Mouse (Mus musculus) forebrain, embryonic 15.5 days (tissue): ENCODE data around the gene Rbm39. TPM values are rescaled to one million over a fixed set of nuclear protein-coding genes. Genes with fewer than 3 reads are reported as not detected.
A peak's percentile ranks its signal among the peaks of the same experiment; 100 is the strongest.

Experiments
- ATAC-seq: fragments of 200-750 bp; cut with Nextera tagmentation; replicated peaks from 2 replicates; pipeline ENCODE4 v1.8.0; 2017; ENCODE audit warnings: mild to moderate bottlenecking, moderate TSS enrichment, moderate library complexity
- H3K27ac ChIP-seq: fragments of 300-500 bp; sonication (generic); replicated peaks from 2 replicates; pipeline ENCODE4 v1.5.1; 2015; ENCODE audit warnings: mild to moderate bottlenecking, inconsistent platforms
- H3K27me3 ChIP-seq: fragments of 300-500 bp; sonication (generic); 2 replicates; pipeline ENCODE4 v1.6.1; 2015; ENCODE audit warnings: inconsistent platforms
- H3K36me3 ChIP-seq: fragments of 300-500 bp; sonication (generic); 2 replicates; pipeline ENCODE4 v1.6.1; 2015; ENCODE audit warnings: mild to moderate bottlenecking, inconsistent platforms
- H3K4me1 ChIP-seq: fragments of 300-500 bp; sonication (generic); 2 replicates; pipeline ENCODE4 v1.6.1; 2015; ENCODE audit warnings: inconsistent platforms
- H3K4me2 ChIP-seq: fragments of 300-500 bp; sonication (generic); replicated peaks from 2 replicates; pipeline ENCODE4 v1.6.1; 2015; ENCODE audit warnings: mild to moderate bottlenecking, inconsistent platforms
- H3K4me3 ChIP-seq: fragments of 300-500 bp; sonication (generic); 2 replicates; pipeline ENCODE4 v1.5.1; 2015; ENCODE audit warnings: mild to moderate bottlenecking, inconsistent platforms
- H3K9ac ChIP-seq: fragments of 300-500 bp; sonication (generic); replicated peaks from 2 replicates; pipeline ENCODE4 v1.6.1; 2015; ENCODE audit warnings: mild to moderate bottlenecking, inconsistent platforms
- H3K9me3 ChIP-seq: fragments of 300-500 bp; sonication (generic); 2 replicates; pipeline ENCODE4 v1.6.1; 2016; ENCODE audit warnings: inconsistent platforms
- WGBS: fragments of 180-500 bp; shearing (Covaris S2); methylation state at CpG from one replicate; pipeline ENCODE4 v1.1.7; 2015; ENCODE audit warnings: mixed read lengths; 5-methylcytosine and 5-hydroxymethylcytosine counted together
- polyA plus RNA-seq: library from polyadenylated mRNA; unstranded; fragments of >200 nt; fragmentation: Nextera tagmentation; extraction: Ambion mirVana; gene quantifications from 2 replicates; pipeline ENCODE4 v1.2.1, GENCODE M21; 2015

Gene Rbm39
- polyA plus RNA-seq: 579 and 585 TPM in 2 replicates

- H3K4me2 ChIP-seq: peak within 1 kb of the TSS; percentile 80
- peak within 1 kb of the TSS; percentile 100 for H3K9ac ChIP-seq
- peaks cover 22% of the 10 kb centered on the region; the same call in 1 of the 2 replicates for H3K36me3 ChIP-seq
- under 1% methylated on average over 47 of the region's 47 CpGs for WGBS
- no peaks in the 10 kb centered on the region for H3K27me3 ChIP-seq
- H3K9me3 ChIP-seq: no peaks in the 10 kb centered on the region
- peak within 1 kb of the TSS; percentile 99 for H3K27ac ChIP-seq
- peak; percentile 97 for ATAC-seq
- H3K4me1 ChIP-seq: peaks cover 40% of the 10 kb centered on the region
- peak within 1 kb of the TSS; percentile 97 for H3K4me3 ChIP-seq
Measured at GRCm38 (mm10) chr2:156180094-156180821, at the start of gene Rbm39. Rbm39 (minus strand) TSS chr2:156180238.

GRCm38 (mm10) chr2:156229171-156229570 is 49.1 kb upstream of the Rbm39 start:
- Histone ChIP-seq H3K27ac (no peak overlapping the region), H3K36me3 (peaks cover 26% of the 10 kb centered on the region), H3K4me2 (no peak overlapping the region), H3K4me1 (peaks cover 4% of the 10 kb centered on the region; the same call in 1 of the 2 replicates), H3K4me3 (no peak overlapping the region), H3K9ac (no peak overlapping the region), H3K9me3 (no peaks in the 10 kb centered on the region), H3K27me3 (no peaks in the 10 kb centered on the region)
- WGBS: 91% methylated on average over 1 of the region's 1 CpGs
- ATAC-seq: no peak

GRCm38 (mm10) chr2:156227689-156228088 is 47.7 kb upstream of the Rbm39 start:
- Histone ChIP-seq H3K4me2 (no peak overlapping the region), H3K27me3 (no peaks in the 10 kb centered on the region), H3K4me3 (no peak overlapping the region), H3K9me3 (no peaks in the 10 kb centered on the region), H3K4me1 (no peaks in the 10 kb centered on the region), H3K9ac (no peak overlapping the region), H3K27ac (no peak overlapping the region), H3K36me3 (peaks cover 29% of the 10 kb centered on the region)
- ATAC-seq: no peak
- WGBS: 97% methylated on average over 1 of the region's 1 CpGs

GRCm38 (mm10) chr2:156224043-156224442 is 44.0 kb upstream of the Rbm39 start:
- Histone ChIP-seq H3K27ac (no peak overlapping the region), H3K4me3 (no peak overlapping the region), H3K4me1 (no peaks in the 10 kb centered on the region), H3K27me3 (no peaks in the 10 kb centered on the region), H3K9me3 (no peaks in the 10 kb centered on the region), H3K4me2 (no peak overlapping the region), H3K36me3 (peaks cover 23% of the 10 kb centered on the region), H3K9ac (no peak overlapping the region)
- no peak for ATAC-seq
- WGBS: 96% methylated on average over 5 of the region's 5 CpGs

- no peak for ATAC-seq
- Histone ChIP-seq H3K36me3 (peaks cover 20% of the 10 kb centered on the region), H3K9ac (no peak overlapping the region), H3K4me1 (no peaks in the 10 kb centered on the region; the same call in 1 of the 2 replicates), H3K4me3 (no peak overlapping the region), H3K9me3 (no peaks in the 10 kb centered on the region), H3K27ac (no peak overlapping the region), H3K4me2 (no peak overlapping the region), H3K27me3 (no peaks in the 10 kb centered on the region)
Measured at GRCm38 (mm10) chr2:156222100-156222499, 42.1 kb upstream of the Rbm39 start.

- Histone ChIP-seq H3K4me1 (no peaks in the 10 kb centered on the region; the same call in 1 of the 2 replicates), H3K4me2 (no peak overlapping the region), H3K9ac (no peak overlapping the region), H3K4me3 (no peak overlapping the region), H3K27ac (no peak overlapping the region), H3K9me3 (no peaks in the 10 kb centered on the region), H3K27me3 (no peaks in the 10 kb centered on the region), H3K36me3 (0 out of 2 replicates have a peak, but pooled peaks cover 7% of the 10 kb centered on the region)
- 36% methylated on average over 1 of the region's 1 CpGs for WGBS
- no peak for ATAC-seq
Measured at GRCm38 (mm10) chr2:156217786-156218185, 37.7 kb upstream of the Rbm39 start.

GRCm38 (mm10) chr2:156203917-156204316 is 23.9 kb upstream of the Rbm39 start:
- WGBS: 93% methylated on average over 6 of the region's 6 CpGs

GRCm38 (mm10) chr2:156202848-156203437 is 22.9 kb upstream of the Rbm39 start:
- 0 out of 2 replicates have a peak, but pooled peaks have one; percentile 38 for ATAC-seq
- Histone ChIP-seq H3K36me3 (peaks cover 7% of the 10 kb centered on the region), H3K4me1 (peaks cover 34% of the 10 kb centered on the region)

More at GRCm38 (mm10) chr2:156203917-156204316, 23.9 kb upstream of the Rbm39 start:
- Histone ChIP-seq H3K9ac (no peak overlapping the region), H3K4me1 (peaks cover 26% of the 10 kb centered on the region), H3K36me3 (peaks cover 7% of the 10 kb centered on the region), H3K9me3 (no peaks in the 10 kb centered on the region), H3K27me3 (no peaks in the 10 kb centered on the region), H3K4me2 (no peak overlapping the region), H3K27ac (no peak overlapping the region), H3K4me3 (no peak overlapping the region)
- ATAC-seq: no peak

GRCm38 (mm10) chr2:156201486-156201885 is 21.4 kb upstream of the Rbm39 start:
- peaks cover 41% of the 10 kb centered on the region for H3K4me1 ChIP-seq
- H3K27ac ChIP-seq: no peak overlapping the region
- 97% methylated on average over 4 of the region's 4 CpGs for WGBS
- no peaks in the 10 kb centered on the region for H3K9me3 ChIP-seq
- ATAC-seq: no peak
- H3K9ac ChIP-seq: no peak overlapping the region
- H3K36me3 ChIP-seq: peaks cover 7% of the 10 kb centered on the region
- no peak overlapping the region for H3K4me3 ChIP-seq
- no peak overlapping the region for H3K4me2 ChIP-seq
- H3K27me3 ChIP-seq: no peaks in the 10 kb centered on the region

More at GRCm38 (mm10) chr2:156202848-156203437, 22.9 kb upstream of the Rbm39 start:
- H3K27ac ChIP-seq: peak overlapping the region; percentile 68
- 13% methylated on average over 3 of the region's 3 CpGs for WGBS
- H3K9ac ChIP-seq: peak overlapping the region; percentile 9; the same call in 1 of the 2 replicates
- H3K9me3 ChIP-seq: no peaks in the 10 kb centered on the region
- no peak overlapping the region for H3K4me3 ChIP-seq
- no peaks in the 10 kb centered on the region for H3K27me3 ChIP-seq
- H3K4me2 ChIP-seq: no peak overlapping the region

GRCm38 (mm10) chr2:156199944-156200343 is 19.9 kb upstream of the Rbm39 start:
- Histone ChIP-seq H3K9ac (no peak overlapping the region), H3K4me2 (no peak overlapping the region), H3K4me3 (no peak overlapping the region), H3K9me3 (no peaks in the 10 kb centered on the region), H3K4me1 (peaks cover 47% of the 10 kb centered on the region), H3K27me3 (no peaks in the 10 kb centered on the region), H3K36me3 (peaks cover 6% of the 10 kb centered on the region), H3K27ac (no peak overlapping the region)
- ATAC-seq: no peak
- WGBS: 43% methylated on average over 3 of the region's 3 CpGs

- Histone ChIP-seq H3K27ac (peak overlapping the region; percentile 99), H3K9ac (peak overlapping the region; percentile 85), H3K4me1 (peaks cover 34% of the 10 kb centered on the region), H3K4me3 (peak overlapping the region; percentile 77), H3K4me2 (peak overlapping the region; percentile 54), H3K27me3 (no peaks in the 10 kb centered on the region), H3K36me3 (no peaks in the 10 kb centered on the region), H3K9me3 (no peaks in the 10 kb centered on the region)
- no peak for ATAC-seq
- WGBS: 6% methylated on average over 17 of the region's 17 CpGs
Measured at GRCm38 (mm10) chr2:156197129-156197911, 17.3 kb upstream of the Rbm39 start.
